Mouse (Mus musculus) A20 (cell line): ENCODE results near the gene Galk1.
"Not testable (repeated sequence)": the region's sequence is repeated elsewhere in the genome, so short reads cannot be mapped to it uniquely, and the experiment has no call there.

Experiments
- DNase-seq: peaks from one replicate; pipeline ENCODE4 v3.0.0-alpha.2; 2011; ENCODE audit warnings: low read depth, low spot score

The Galk1 gene

DNA sequence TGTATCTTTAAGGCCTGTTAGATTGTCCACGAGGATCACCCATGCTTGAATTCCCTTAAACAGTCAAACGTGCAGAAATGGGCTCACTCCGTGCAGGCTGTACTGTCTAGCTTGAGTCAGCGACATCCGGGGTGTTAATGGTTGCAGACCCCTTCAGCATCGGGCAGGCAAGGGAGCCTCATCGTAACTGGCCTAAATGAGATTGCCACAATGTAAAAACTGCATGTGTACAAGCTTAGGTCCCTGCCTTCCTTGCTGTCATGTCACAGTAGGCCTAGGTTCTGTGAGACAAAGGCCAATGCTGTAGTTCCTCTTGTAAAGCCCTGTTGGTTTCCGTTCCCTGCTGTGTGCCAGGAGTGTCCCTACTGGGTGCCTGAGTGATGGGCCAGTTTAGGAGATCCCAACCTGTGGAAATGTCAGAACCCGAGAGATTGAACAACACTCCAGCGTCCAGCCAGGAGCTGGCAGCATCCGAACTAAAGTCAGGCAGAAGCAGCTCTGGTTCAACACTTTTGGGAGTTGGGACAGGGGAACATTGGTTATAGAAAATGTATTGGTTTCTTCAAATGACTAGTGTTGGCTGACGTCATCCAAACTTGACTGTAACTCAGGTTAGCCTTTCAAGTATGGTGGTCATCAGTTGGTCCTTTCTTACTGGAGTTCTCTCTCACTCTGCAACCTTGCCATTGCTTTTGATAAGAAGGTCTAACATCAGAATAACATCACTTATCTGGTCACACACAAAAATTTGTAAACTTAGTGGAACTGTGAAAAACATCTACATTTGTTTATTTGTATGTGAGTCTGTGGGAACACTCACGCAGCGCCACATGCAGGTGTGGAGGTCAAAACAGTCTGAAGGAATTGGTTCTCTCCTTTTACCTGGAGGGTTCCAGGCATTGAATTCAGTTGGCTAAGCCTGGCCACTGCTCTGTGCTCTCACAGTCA, 18.7 kb upstream of the Galk1 start:
- DNase-seq = peak; percentile 81

DNA sequence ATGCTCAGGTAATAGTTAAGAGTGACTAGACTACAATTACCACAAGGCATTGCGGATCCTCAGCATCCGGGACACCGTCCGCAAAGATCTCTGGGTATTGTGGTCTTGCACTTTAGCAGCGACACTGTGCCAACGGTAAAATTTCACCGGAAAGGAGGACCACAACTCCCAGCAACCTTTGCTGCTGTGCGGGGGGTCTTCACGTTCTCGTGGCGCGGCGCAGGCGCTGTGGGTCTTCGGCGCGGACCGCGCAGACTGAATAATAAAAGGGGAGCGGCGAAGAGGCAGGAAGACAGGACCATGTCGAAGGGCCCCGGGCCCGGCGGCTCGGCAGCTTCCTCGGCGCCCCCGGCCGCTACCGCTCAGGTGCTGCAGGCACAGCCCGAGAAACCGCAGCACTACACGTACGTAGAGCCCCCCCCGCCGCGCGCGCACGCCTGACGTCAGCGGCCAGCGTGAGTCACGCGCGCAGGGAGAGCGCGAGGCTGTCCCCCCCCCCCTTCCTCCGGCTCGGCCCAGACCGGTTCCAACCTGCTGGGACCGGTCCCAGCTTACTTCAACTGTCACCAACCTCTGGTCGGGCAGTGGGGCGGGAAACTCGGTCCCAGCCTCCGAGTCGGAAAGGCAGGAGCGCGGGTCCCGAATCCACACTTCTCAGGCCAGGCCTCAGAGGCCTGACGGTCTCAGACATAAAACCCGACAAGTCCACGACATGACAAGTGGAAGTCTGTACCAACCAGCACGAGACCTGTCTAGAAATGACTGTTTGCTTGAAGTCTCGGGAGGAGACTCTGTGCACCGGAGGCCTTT, 17.8 kb upstream of the Galk1 start, which contains the start of gene Unk:
Gene Unk, plus strand, starts transcription at position 235 of the 810 bp plus-strand sequence.
- DNase-seq = peak; percentile 99

DNA sequence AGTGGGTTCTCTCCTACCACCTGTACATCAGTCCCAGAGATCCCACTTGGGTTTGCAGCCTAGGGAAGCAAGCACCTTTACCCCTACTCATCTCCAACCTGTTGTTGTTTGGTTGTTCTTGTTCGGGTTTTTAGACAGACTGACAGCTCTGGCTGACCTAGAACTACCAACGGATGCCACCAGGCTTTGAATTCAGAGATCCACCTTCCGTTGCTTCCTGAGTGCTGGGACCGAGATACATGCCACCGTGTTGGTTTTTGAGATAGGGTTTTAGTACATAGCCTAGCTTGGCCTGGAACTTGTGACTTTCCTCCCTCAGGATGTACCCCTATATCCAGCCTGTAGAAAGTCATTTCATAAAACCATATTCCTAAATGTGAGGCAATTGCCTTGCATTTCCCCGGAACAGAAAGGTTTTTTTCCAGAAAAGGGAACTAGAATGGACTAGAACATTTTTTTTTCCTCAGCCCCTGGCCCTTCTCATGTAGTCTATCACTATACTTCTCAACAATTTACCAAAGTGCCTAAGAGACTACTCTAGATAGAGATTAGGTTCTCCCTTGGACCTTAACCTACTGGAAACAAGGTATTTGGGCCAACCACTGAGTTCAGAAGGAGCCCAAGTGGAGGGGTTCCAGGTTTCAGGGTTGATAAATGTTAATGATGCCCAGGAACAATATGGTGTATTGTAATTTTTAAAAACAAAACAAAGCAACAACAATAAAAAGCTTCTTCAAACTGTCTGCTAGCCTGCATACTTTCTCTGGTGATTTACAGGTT, 16.8 kb upstream of the Galk1 start:
- DNase-seq = no peak

DNA sequence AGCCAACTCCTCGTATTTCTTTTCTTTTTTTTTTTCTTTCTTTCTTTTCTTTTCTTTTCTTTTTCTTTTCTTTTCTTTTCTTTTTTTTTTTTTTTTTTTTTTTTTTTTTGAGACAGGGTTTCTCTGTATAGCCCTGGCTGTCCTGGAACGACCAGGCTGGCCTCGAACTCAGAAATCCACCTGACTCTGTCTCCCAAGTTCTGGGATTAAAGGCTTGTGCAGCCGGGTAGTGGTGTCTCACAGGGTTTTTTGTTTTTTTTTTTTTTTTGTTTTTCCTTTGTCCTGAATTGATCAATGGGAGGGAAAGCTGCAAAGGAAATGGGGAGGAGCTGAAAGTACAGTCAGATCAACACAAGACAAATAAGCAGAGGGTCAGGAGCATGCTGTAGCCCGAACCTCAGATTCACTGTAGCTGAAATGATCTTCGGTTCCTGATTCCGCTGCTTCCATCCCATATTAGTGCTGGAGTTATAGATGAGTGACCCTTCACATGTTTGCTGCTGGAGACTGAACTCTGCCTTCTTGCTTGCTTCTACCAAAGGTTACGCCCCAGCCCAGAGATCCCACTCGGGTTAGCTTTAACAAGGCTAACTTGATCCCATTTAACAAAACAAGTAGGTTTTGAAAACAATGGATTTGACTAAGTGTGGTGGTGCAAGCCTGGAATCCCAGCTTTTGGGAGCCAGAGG, 15.8 kb upstream of the Galk1 start:
- DNase-seq = no peak

DNA sequence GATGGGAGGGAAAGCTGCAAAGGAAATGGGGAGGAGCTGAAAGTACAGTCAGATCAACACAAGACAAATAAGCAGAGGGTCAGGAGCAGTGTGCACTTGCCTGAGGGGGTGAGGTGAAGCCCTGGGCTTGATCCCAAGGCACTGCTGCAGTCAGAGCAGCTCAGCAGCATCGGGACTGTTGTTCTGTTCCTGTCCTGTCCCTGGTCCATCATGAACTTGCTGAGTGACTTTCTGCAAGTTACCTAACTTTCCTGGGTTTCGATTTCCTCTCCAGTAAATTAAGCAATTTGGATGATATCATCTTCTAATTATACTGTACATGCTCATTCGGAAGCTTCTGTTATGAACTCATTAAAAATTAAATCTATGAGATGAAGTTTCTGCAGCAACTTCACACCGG, 15.2 kb upstream of the Galk1 start, which contains the start of gene H3f3b:
Gene H3f3b, minus strand, starts transcription at position 207 of the 400 bp plus-strand sequence.
- no peak for DNase-seq

DNA sequence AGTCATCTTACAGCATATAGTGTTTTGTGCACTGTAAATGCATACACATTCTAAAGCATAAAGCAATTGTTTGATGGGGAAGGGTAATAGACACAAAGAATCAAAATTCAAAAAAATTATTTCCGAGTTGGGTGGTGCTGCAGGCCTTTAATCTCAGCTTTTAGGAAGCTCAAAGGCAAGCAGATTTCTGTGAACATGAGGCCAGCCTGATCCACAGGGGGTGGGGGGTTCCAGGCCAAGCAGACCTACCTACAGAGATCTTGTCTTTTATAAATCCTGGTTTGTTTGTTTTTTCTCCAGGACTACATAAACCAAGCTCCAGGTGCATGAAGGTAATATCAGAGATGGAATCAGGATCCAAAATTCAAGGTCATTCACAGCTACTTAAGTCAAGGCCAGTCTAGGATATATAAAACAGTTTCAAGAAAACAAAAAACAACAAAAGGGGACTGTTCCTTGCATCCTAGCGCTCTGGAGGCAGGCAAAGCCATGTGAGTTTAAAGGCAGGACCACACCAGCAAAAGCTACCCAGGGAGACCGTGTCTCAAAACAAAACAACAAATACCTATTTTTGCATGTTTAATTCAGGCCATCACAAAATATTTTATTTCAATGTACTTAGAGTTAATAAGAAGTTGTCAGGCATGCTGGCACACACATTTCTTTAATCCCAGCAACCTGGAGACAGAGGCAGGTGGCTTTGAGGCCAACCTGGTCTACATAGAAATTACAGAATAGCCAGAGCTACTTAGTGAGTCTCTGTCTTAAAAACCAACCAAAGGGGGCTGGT, 12.7 kb upstream of the Galk1 start:
- peak; percentile 42 for DNase-seq

DNA sequence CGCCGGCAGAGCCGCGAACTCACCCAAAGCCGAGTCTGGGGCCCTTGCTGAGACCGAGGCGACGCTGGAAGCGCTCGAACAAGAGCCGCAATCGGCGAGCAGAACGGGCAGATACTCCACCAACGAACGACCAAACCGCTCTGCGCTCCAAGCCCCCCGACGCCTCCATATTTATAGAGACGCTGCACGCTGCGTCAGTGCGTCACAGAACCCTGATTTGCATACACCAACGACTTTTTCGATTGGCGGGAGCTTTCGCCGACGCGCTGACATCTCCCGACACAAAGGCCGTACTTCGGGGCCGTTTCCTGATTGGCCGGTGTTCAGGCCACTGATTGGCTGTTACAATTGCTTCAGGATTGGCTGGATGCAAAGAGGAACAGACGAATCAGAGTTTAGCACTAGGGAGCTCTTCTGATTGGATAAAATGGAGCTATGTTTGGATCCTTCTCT, 11.9 kb upstream of the Galk1 start:
- DNase-seq = peak; percentile 99

DNA sequence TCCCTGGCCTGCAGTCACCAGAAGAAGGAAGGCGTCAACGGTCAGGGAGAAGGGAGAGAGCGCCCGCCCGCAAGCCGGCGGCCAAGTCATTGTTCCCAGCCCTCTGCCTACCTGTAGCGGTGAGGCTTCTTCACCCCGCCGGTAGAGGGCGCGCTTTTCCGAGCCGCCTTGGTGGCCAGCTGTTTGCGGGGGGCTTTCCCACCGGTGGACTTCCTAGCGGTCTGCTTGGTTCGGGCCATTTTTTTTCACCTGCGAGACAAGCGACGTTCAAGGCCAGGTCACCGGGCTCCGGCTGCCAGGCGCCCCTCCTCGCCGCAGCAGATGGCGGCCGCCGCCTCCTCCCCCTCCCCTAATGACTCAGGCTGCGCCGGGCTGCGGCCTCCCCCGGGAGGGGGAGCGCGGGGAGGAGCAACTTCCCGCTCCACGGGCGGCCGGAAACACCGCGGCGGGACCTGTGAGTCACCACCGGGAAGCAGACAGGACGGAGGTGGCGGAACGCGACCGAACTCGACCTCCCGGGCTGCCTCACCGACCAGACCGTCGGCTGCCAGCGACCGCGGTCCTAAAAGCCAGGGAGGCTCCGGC, 11.3 kb upstream of the Galk1 start:
- DNase-seq = peak; percentile 84

DNA sequence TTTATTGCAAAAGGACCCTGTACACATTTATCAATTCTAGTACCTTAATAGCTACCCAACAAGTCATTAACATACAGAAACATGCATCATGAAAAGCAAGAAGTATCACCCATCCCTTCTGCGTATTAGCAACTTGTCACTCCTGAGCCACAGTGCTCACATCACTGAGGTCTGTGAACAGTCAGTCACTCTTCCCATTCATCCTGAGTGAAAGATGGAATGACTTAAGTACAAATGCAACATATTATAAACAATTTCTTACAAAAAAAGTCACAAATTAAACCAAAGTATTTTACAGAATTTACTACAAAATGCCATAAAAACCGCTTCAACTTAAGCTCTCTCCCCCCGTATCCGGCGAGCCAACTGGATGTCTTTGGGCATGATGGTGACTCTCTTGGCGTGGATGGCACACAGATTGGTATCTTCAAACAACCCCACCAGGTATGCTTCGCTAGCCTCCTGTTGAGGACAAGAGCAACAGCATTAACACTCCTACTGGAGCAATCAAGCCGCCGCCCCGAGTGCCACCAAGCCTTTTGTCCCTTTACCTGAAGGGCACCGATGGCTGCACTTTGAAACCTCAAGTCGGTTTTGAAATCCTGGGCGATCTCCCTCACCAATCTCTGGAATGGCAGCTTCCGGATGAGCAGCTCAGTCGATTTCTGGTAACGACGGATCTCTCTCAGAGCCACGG, 10.7 kb upstream of the Galk1 start:
- not testable (repeated sequence) for DNase-seq

DNA sequence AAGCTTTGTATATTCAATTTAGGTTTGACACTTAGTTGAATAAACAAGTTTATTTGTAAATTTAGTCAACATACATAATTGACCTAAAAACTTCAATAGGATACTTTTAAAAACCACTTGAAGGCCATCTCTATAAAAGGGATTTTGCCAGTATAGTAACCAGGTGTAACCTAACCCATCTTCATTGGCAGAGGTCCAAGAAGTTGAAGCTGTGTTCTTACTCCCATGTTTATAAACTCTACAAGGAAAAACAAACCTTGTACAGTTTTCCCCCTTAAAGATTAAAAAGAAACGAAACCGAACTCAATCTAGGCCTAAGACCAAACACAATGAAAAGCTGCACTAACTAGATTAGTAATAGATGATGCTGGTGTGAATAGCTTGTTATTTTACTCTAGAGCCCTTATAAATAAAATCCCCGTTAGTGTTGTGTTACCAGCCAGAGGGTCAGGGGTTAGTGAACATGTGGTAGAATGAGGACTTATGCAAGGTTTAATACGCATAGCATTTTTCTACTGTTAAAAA, 9.8 kb upstream of the Galk1 start:
- no peak for DNase-seq

DNA sequence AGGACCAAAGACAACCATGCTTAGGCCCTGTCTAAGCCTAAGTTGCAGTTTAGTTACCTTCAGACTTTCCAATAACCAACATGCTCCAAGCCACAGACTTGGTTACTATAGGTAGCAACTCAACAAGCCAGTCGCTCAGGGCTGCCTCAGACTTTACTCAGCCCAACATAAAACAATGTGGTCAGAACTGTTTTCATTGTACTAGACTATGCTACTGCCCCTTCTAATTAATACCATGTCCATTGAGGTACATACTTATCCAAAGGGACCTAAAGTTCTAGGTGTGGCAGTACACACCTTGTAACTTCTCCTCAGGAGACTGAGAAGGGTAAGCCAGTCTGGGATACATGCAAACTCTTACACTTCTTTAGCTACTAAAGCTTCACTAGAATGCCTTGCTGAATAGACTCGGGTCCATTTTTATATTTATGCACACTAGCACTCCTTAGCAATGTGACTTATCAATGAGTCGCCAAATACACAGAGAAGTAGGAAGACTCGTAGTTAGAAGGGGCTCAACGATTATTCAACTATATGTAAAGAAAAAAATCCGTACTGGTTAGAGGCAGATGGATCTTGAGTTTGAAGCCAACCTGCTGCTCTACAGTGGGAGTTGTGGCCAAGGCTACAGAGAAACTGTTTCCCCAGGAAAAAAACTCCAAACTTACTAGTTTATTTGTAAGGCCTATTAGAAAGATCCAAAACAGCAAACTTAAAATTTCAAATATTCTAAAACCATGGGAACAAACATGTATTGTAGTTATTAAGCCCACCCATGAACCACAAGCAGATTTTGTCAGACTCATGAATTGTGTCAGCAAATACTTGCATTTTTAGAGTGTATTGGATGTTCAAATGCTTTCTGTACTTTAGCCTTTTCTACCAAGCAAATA, 9.1 kb upstream of the Galk1 start:
- peak; percentile 48 for DNase-seq

DNA sequence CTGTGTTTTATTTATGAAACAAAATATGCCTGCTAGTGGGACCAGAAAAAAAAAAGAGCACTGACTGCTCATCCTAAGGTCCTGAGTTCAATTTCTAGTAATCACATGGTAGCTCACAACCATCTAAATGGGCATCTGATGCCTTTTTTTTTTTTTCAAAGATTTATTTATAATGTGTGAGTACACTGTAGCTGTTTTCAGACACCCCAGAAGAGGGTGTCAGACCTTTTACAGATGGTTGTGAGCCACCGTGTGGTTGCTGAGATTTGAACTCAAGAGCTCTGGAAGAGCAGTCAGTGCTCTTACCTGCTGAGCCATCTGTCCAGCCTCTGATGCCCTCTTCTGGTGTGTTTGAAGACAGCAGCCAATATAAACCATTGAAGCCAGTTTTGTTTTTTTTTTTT, 8.0 kb upstream of the Galk1 start:
- DNase-seq = peak; percentile 78

DNA sequence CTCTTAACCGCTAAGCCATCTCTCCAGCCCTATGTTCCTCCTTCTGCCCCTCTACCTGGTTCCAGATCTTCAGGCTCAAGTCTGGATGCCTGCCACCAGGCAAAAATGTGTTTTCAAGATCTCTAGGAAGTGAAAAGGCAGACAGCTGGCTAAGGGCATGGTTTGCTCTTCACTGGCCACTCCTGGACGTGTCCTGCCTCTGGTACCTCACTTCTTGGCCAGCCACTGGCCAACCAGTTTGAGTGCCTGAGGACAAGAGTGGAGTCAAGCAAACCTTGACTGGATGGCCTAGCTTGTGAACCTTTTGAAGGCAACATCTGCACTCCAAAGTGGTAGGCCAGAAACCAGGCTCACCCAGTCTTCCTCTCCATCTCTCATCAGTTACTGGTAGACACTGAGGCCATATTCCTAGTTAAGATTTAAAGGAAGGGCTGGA, 7.5 kb upstream of the Galk1 start:
- DNase-seq = peak; percentile 55

DNA sequence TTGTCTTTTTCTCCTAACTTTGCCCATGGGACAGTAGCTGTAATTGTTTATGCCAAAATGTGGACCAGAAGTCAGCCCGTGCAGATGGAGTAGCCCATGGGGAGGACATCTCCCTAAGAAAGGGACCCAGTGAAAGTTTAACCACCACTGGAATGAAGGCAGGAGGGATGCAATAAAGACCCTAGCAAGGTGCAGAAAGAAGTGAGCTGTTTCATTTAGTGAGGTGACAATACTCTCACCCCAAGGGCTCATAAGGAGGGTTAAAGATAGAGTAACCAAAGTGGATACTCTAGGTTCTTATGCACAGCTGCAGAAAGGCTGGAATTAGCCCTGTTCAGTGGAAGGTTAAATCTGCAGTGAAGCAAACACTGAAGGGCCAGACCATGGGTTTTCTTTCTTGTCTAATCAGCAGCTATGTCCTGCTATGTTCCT, 6.9 kb upstream of the Galk1 start:
- DNase-seq = no peak

DNA sequence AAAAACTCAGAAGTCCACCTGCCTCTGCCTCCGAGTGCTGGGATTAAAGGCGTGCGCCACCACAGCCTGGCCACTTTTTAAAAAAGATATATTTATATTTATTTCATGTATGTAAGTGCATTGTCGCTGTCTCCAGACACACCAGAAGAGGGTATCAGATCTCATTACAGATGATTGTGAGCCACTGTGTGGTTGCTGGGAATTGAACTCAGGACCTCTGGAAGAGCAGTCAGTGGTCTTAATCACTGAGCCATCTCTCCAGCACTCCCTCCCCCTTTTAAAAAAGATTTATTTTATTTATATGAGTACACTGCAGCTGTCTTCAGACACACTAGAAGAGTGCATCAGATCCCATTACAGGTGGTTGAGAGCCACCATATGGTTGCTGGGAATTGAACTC, 6.3 kb upstream of the Galk1 start:
- DNase-seq = not testable (repeated sequence)

DNA sequence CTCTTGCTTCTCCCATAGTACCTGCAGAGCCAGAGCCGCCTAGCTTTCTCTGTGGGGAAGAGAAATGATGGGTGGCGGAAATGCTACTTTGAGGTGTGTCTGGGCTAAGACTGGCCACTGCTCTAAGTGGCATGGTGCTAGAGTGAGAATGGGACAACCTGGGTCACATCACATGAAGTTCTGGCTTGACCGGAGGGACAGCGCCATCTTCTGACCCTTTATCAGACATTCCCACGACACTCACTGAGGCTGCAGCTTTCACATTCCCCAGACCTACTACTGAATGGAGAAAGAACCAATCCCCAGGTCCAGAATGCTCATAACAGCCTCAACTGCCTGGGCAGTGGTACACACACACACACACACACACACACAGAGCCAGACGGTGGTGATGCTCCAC, 5.6 kb upstream of the Galk1 start:
- DNase-seq = peak; percentile 77

DNA sequence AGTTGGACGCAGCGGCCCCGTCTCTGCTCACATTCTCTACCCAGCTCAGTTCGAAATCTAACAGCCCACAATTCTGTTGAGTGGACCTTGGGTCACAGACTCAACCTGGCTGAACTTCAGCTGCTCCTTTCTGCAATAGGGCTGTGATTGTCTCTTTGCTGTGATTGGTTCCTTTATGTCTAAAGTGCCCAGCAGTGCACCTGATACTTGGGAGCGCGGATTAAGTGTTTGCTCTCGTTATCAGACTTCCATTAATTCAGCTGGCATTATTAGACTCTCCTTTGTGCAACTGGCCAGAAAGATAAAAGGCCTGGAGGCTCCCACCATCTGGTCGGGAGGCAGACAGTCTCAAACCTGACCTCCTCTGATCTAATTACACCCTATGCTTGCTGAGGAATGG, 2.3 kb upstream of the Galk1 start:
- DNase-seq = no peak
